Mouse (Mus musculus) frontal cortex, postnatal 14 days (tissue): Measurements from ENCODE around the gene Sez6.

Source experiments
- DNase-seq, 2 experiments: peaks; one replicate each; pipeline ENCODE4 v3.0.0; 2022; ENCODE audit warnings: low spot score in 2 of 2

Gene Sez6

GRCm38 (mm10) chr11:77981609-77982440 is 51.2 kb downstream of the Sez6 start:
- DNase-seq: peak; percentile 92 to 97

GRCm38 (mm10) chr11:77982441-77982905 is 51.9 kb downstream of the Sez6 start, which contains the start of gene Phf12:
Phf12 (plus strand) TSS chr11:77982754.
- DNase-seq: peak; percentile 99 to 100

- peak; percentile 64 to 68 for DNase-seq
These were observed 52.8 kb downstream of the Sez6 start for GRCm38 (mm10) chr11:77983191-77983936.

- DNase-seq: peak; percentile 47 to 56
These were observed 53.6 kb downstream of the Sez6 start for GRCm38 (mm10) chr11:77983937-77984835.

GRCm38 (mm10) chr11:77984836-77985231 is 54.2 kb downstream of the Sez6 start:
- no peak for DNase-seq

- no peak for DNase-seq
These were observed 55.0 kb downstream of the Sez6 start for GRCm38 (mm10) chr11:77985541-77986065.

GRCm38 (mm10) chr11:77989071-77989690 is 58.6 kb downstream of the Sez6 start:
- DNase-seq: no peak

GRCm38 (mm10) chr11:77995556-77995955 is 65.0 kb downstream of the Sez6 start:
- DNase-seq: no peak

- no peak for DNase-seq
These were observed 75.8 kb downstream of the Sez6 start for GRCm38 (mm10) chr11:78006446-78006845.

- peak in 1 of 2 experiments; percentile 72 for DNase-seq
These were observed 89.1 kb downstream of the Sez6 start for GRCm38 (mm10) chr11:78019676-78020075.

- no peak for DNase-seq
These were observed 93.0 kb downstream of the Sez6 start for GRCm38 (mm10) chr11:78023607-78024006.
